Mouse (Mus musculus) MEL (cell line): ENCODE measurements around the gene Calhm2.

Experiments
- CTCF ChIP-seq, 3 experiments: IDR thresholded peaks in 2 of 3; conservative IDR thresholded peaks in 1 of 3; 2 replicates each; pipeline ENCODE4 v1.5.1; 2011 to 2012; ENCODE audit warnings: low read length in 3 of 3, low read depth in 2 of 3, mild to moderate bottlenecking in 2 of 3, improper control_type of control experiment in 1 of 3, inconsistent platforms in 1 of 3, mixed read lengths in 1 of 3, moderate library complexity in 1 of 3; ENCODE audit not compliant: control insufficient read depth in 1 of 3, insufficient read depth in 1 of 3, poor library complexity in 1 of 3, severe bottlenecking in 1 of 3
- EP300 ChIP-seq, 2 experiments: IDR thresholded peaks; 2 replicates each; pipeline ENCODE4 v1.6.1; 2011; ENCODE audit warnings: improper control_type of control experiment in 2 of 2, low read length in 2 of 2, low read depth in 1 of 2, mild to moderate bottlenecking in 1 of 2
- ETS1 ChIP-seq: IDR thresholded peaks from 2 replicates; pipeline ENCODE4 v1.6.1; 2012; ENCODE audit warnings: low read depth, mild to moderate bottlenecking, inconsistent platforms, low read length, improper control_type of control experiment, moderate library complexity
- GATA1 ChIP-seq: IDR thresholded peaks from 2 replicates; pipeline ENCODE4 v1.6.1; 2011; ENCODE audit warnings: low read depth, low read length, improper control_type of control experiment
- MAX ChIP-seq: IDR thresholded peaks from 2 replicates; pipeline ENCODE4 v1.6.1; 2011; ENCODE audit warnings: low read length, improper control_type of control experiment
- MAZ ChIP-seq: IDR thresholded peaks from 2 replicates; pipeline ENCODE4 v1.6.1; 2012; ENCODE audit warnings: low read depth, mild to moderate bottlenecking, inconsistent platforms, low read length, improper control_type of control experiment
- POLR2A ChIP-seq, 2 experiments: IDR thresholded peaks; 2 replicates each; pipeline ENCODE4 v1.6.1; 2011 to 2012; ENCODE audit warnings: low read length in 2 of 2, mild to moderate bottlenecking in 2 of 2, control low read depth in 1 of 2, improper control_type of control experiment in 1 of 2, low read depth in 1 of 2, moderate library complexity in 1 of 2; ENCODE audit not compliant: control insufficient read depth in 1 of 2, insufficient read depth in 1 of 2, poor library complexity in 1 of 2
- POLR2AphosphoS2 ChIP-seq: IDR thresholded peaks from 2 replicates; pipeline ENCODE4 v1.6.1; 2011; ENCODE audit warnings: low read length, improper control_type of control experiment
- POLR2AphosphoS5 ChIP-seq: IDR thresholded peaks from 2 replicates; pipeline ENCODE4 v1.6.1; 2012; ENCODE audit warnings: low read depth, borderline replicate concordance, mild to moderate bottlenecking, inconsistent platforms, low read length, moderate library complexity, mixed read lengths
- USF1 ChIP-seq: IDR thresholded peaks from 2 replicates; pipeline ENCODE4 v1.6.1; 2014; ENCODE audit warnings: low read depth, mild to moderate bottlenecking, inconsistent platforms, low read length, improper control_type of control experiment, moderate library complexity
- ZMIZ1 ChIP-seq: IDR thresholded peaks from 2 replicates; pipeline ENCODE4 v1.6.1; 2012; ENCODE audit warnings: low read depth, mild to moderate bottlenecking, inconsistent platforms, low read length, improper control_type of control experiment, moderate library complexity

GRCm38 (mm10) chr19:47089718-47090525 is 48.2 kb downstream of the Calhm2 start:
- TF ChIP-seq POLR2AphosphoS2 (no peak), MAZ (no peak), CTCF (IDR thresholded peaks at IDR 0.05 in 2 of 3, conservative IDR thresholded peaks at IDR 0.05 in 1 of 3; ENCODE audit: control insufficient read depth in 1 of 3, insufficient read depth in 1 of 3, low read depth in 2 of 3, low read length in 3 of 3, poor library complexity in 1 of 3, severe bottlenecking in 1 of 3) (no peak), GATA1 (no peak), POLR2A (IDR thresholded peaks at IDR 0.05; ENCODE audit: control insufficient read depth in 1 of 2, insufficient read depth in 1 of 2, low read depth in 1 of 2, low read length in 2 of 2, poor library complexity in 1 of 2) (no peak), EP300 (IDR thresholded peaks at IDR 0.05; ENCODE audit: low read depth in 1 of 2, low read length in 2 of 2) (no peak; a peak in 2 of 4 replicates), USF1 (no peak), POLR2AphosphoS5 (no peak), ETS1 (no peak), MAX (no peak), ZMIZ1 (peak; percentile 1; the same call in 1 of the 2 replicates)
